Mouse (Mus musculus): Measurements from ENCODE around the gene Fxyd7.

DNA sequence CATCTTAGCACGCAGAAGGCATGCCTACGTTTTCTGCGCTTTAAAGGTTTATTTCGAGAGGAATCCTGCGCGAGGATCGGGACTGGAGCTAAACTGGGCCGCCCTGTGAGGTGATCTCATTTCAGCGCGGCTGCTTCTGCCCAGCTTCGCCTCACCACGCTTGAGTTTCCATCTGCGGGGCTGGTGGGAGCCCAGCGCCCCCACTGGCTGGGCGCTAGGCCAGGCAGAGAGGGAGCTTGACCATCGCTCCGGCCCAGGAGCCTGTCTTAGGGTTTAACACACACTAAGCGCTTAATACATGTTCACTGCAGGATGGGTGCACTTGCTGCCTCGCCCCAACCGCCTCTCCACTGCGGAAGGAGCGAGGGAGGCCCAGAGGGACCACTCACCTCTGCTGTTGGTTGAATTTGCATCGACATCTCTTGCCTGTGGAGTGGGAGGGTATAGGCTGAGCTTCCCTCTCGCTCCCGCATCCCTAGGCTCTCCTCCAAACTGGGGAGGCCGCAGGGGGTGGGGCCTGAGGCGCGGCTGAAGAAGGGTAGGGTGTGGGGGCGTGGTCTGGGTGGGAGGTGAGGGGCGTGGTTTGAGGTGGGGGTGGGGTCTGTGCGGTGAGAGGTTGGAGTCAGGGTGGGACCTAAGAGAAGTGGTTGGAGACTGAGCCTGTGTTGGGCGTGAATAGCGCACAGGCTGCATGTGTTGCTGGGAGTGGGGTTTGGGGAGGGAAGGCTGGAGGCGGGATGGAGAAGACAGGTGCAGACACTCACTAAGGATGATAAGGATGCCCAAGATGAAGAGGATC is 1.6 kb upstream of the Fxyd7 start:
- TF ChIP-seq MYOD1 (IDR thresholded peaks at IDR 0.05; ENCODE audit: control insufficient read depth in 1 of 3, insufficient read length in 2 of 3, low read depth in 2 of 3) (no peak), POLR2A (IDR thresholded peaks at IDR 0.05; ENCODE audit: insufficient read length, low read depth) (no peak), E2F4 (IDR thresholded peaks at IDR 0.05; ENCODE audit: insufficient read depth) (no peak), CEBPB (IDR thresholded peaks at IDR 0.05; ENCODE audit: insufficient read depth, poor library complexity, severe bottlenecking) (no peak), USF1 (IDR thresholded peaks at IDR 0.05; ENCODE audit: low read depth) (no peak), TCF12 (IDR thresholded peaks at IDR 0.05; ENCODE audit: insufficient read depth, poor library complexity, severe bottlenecking) (no peak)

Measured in myocyte (in vitro differentiated cells).